In the genomic region with DNA sequence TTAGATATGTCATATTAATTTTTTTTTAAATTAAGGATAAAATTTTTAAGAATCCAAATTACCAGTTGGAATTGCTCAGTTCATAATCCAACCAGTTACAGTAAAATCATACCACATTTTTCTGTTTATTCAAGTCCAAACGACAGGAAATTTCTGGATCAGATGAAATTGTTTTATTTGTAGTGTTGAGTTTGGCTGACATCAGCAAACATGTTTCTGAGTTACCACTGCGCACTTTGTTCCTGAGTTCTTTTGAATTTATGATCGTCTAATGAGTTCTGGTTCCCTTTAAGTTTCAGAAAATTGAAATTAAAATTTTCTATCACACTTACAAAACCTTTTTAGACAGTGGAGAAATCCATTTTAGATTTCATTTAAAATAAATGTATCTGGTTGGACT, we compare ENCODE assay signal across 16 mouse cellular contexts.
"Had no signal": no experiment of that assay in that cellular context is flagged by ENCODE, and none has a peak within 500 bp of the region (broad histone marks: within the 10 kb centered on the region; RNA-seq: fewer than 3 reads in every experiment).

No protein-coding gene starts in this region.

- H3K27ac ChIP-seq: neural tube, embryonic 13.5 days; neural tube, embryonic 15.5 days; stomach, embryonic 15.5 days; stomach, postnatal 0 days had no signal

- H3K9ac ChIP-seq: neural tube, embryonic 13.5 days; neural tube, embryonic 15.5 days; stomach, embryonic 15.5 days had no signal

- H3K4me3 ChIP-seq: neural tube, embryonic 13.5 days; neural tube, embryonic 15.5 days; stomach, embryonic 15.5 days had no signal

- H3K36me3 ChIP-seq: neural tube, embryonic 15.5 days; stomach, embryonic 15.5 days had no signal

- DNase-seq: retina, postnatal 1 day; right cerebral cortex, adult 18-20 months; right cerebral cortex, postnatal 14 days; right cerebral cortex, postnatal 25 days; right cerebral cortex, postnatal 4 days; spleen, adult 18-20 months; thymus, adult 18-20 months; thymus, adult 2 months; thymus, postnatal 14 days; thymus, postnatal 25 days; thymus, postnatal 36 days; thymus, postnatal 4 days had no signal

- H3K27me3 ChIP-seq: neural tube, embryonic 13.5 days; neural tube, embryonic 15.5 days; stomach, embryonic 15.5 days had no signal

- H3K9me3 ChIP-seq: neural tube, embryonic 13.5 days; neural tube, embryonic 15.5 days; stomach, embryonic 15.5 days had no signal

- H3K4me2 ChIP-seq: neural tube, embryonic 13.5 days; neural tube, embryonic 15.5 days; stomach, embryonic 15.5 days had no signal
